Mouse (Mus musculus): ENCODE measurements around the gene Dcaf8.

Dcaf8 gene

GRCm38 (mm10) chr1:172198316-172198715 is 50.4 kb downstream of the Dcaf8 start:
- peak in 1 of 2 experiments; percentile 23 for DNase-seq

DNA sequence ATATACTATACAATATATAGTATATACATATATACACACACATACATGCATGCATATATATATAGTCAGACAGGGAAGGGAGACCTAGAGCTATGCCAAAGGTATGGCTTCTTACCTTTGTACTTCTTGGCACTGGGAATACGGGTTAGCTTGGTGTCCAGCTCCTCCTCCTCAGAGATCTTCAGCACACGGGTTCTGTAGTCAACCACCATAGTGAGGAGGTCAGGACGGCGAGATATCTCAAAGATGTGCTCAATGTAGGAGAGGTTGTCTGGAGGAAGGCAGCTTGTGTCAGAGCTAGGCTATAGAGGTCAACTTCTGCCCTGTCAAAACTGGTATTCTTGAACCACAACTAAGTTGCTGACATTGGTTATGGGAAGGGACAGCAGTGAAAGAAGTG is 51.1 kb downstream of the Dcaf8 start:
- DNase-seq: no peak

DNA sequence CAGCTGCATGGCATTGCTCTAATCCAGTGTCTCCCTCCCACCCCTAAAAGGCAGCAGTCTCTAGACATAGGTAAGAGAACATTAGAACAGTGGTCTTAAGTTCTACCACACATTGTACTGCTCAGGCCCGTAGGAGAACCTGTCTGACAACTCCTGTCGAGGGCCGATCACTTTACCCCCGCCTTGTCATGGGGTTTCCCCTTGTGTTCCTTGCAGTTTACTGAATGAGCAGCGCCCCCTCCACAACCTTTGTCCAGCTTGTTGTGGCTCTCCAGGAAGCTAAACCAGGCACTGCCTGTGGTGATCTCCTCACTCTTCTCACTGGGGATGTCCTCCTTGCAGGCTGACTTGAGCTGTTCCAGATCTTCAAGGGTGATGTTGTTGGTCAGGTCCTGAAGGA is 52.3 kb downstream of the Dcaf8 start:
- DNase-seq: no peak

DNA sequence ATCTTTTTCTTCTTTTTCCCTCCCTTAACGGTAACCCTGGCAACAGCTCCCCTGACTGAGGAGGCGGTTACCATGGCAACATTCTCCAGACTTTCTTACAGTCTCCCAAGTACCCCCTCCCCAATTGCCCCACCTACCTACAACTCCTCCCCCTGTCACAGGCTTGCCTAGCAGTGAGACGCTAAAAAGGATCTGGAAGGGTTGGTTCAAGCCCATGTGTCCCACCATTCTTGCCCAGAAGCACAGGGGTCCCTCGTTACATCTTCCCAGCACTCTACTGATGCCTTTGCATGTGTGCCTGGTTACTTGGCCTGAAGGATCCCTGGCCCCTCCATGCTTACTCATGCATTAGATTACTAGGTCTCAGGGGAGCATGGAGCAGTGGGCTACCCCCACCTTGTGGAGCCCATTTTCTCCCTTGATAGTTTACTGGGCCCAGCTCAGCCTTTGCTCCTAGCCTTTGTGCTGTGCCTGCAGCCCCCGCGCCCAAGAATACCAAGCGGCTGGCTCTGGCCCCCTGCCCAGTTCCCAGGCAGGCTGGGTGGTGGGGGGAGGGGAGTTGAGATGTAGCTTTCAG is 53.1 kb downstream of the Dcaf8 start:
- peak; percentile 56 to 69 for DNase-seq

DNA sequence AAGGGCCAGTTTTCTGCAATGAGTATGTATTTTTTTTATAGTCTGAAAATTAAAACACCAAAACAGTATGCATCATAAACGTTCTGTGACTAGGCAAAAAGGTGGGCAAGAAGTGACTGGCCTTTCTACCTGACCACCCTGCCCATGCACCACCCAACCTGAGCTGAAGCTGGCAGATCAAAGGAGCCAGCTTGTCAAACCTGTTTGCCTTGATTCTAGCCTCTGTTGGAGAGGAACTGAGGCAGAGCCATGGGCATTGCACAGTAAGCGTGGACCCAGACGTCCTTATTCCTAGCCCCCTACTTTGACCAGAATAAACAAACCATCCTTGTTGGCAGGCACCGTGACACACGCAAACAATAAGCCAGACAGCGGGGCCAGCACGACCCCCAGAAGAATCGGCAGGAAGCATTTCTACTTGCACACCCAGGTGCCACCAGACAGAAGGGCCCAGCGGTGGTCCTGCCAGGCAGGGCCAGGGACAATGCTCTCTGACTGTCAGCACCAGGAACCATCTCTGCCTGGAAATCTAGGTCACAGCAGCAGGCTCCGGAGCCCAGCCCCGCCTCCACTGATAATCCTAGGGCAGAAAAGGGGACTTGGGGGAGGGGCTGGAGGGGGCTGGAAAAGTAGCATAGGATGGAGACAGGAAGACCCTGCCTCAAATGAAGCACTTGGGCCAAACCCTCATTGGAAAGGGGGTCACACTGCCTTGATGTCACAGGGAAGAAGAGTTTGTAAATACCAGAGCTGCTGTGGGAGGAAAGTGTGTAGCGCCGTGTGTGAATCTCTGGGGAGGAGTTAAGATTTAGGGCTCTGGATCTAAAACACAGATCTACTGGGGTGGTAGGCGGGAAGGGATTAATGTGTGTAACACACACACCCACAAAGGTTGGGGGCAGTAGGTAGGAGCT is 54.3 kb downstream of the Dcaf8 start:
- peak; percentile 82 to 87 for DNase-seq

DNA sequence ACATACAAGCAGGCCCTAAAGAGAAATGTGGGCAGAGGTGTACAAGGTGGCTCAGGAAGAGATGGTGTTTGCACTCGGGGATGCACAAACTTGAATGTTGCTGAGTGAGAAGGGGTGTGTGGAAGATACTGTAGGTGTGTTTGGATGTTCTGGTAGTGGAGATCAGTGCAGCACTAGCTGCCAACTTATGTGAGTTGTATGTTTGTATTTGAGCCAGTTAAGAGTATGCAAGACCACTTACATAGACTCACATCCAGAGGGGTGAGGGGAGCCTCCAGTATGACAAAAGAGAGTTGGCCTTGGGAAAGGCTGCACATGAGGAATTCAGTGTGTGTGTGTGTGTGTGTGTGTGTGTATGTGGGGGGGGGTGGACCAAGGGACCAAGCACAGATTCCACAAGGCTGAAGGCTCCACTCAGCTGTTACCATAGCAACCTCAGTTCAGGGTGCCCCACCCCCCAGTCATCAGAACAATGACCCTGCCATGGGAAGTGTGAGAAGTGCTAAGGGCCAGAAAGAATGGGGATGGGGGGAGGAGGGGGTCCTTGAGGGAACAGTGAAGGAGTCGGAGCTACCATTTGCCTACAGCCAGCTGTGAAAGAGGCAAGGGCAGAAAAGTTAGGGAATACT is 55.1 kb downstream of the Dcaf8 start:
- peak in 1 of 2 experiments; percentile 32 for DNase-seq

- DNase-seq: peak in 1 of 2 experiments; percentile 31
Measured at GRCm38 (mm10) chr1:172203566-172203965, 55.7 kb downstream of the Dcaf8 start.

DNA sequence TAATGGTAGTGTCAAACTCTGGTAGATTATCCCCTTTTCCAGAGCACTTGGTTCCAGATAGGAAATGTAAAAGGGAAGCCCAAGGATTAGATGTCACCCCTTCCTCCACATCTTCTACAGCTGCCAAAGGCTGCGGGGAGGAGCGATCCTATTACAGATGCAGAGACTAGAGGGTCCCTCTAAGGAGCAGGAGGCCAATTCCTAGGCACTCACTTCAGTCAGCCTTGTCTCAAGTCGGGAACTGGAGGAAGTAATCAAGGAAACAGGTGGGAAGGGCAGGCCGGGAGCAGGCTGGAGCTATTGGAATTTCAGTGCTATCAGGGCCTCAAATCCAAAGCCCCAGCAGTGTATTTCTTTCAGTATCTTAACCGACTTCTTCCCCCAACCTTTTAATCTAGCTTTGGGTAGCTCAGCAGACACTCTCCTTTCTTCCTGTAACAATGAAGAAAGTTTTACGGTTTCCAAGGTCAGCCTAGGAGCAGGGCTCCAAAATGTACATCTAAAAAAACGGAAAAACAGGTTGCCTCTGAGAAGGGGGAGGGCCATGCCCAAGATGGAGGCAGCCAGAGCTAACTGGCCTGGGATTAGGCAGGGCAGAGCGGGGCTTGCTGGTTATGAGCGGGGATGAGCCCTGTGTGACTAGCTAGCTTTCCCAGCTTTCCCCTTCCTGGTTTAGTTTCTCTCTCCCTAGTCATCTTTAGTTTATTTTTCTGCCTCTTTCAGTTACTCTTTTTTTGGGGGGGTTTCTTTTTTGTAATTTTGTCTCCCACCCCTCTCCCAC is 56.3 kb downstream of the Dcaf8 start:
- DNase-seq: peak; percentile 47 to 51

DNA sequence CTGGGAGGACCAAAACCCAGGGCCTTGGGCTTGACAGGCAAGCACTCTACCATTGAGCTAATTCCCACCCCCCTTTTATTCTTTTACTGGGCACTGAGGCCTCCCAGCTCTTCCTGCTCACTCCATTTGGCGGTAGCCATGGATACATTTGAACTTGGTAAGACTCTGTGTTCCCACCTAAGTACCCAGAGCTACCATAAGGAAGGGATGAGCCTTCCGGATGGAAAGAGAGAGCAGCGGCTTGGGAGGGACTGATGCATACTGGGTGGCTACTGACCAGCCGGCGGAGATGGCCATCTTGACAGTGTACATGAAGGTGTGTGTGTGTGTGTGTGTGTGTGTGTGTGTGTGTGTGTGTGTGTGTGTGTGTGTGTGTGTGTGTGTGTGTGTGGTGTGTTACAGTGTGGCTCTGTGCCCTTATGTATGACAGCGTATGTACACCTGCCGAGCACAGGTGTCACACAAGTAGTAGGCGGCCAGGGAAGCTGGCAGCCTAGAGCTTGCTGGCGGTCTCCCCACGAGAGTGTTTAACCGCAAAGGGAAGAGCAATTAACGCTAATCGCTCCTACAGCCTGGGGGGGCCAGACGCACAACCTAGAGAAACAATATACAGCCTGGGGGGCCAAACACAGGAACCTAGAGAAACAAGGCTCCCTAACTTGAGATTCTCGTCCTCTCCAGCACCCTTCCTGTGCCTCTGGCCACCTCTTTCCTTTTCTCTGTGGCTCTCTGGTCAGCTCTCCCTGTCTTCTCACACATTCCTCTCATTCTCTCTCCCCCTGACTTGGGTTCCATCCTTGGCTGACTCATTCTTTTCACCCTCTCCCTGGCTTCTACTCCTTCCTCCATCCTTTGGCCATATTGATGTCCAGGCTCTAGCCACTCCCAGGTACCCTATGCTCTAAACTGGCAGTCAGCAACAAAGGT is 57.2 kb downstream of the Dcaf8 start:
- peak; percentile 66 to 75 for DNase-seq

DNA sequence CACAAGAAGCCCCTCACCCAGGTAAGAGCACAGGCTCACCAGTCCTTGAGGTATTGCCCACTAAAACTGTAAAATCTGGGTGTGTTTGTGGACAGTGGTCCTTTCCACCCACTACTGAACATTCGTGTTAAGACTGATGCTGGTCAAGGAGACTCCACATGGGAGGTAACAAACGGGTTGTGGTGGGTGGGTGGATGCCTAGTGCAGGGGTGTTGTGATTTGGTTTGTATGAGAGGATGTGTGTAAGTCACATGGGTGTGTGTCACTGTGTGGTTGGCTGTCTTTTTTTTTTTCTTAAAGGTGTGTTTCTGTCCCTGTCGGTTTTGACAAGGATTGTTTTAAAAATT is 57.8 kb downstream of the Dcaf8 start:
- peak in 1 of 2 experiments; percentile 51 for DNase-seq

- peak; percentile 90 to 92 for DNase-seq
Measured at GRCm38 (mm10) chr1:172206141-172206917, 58.4 kb downstream of the Dcaf8 start, which contains the start of gene Pea15a. Gene Pea15a (minus strand): TSS chr1:172206804.

DNA sequence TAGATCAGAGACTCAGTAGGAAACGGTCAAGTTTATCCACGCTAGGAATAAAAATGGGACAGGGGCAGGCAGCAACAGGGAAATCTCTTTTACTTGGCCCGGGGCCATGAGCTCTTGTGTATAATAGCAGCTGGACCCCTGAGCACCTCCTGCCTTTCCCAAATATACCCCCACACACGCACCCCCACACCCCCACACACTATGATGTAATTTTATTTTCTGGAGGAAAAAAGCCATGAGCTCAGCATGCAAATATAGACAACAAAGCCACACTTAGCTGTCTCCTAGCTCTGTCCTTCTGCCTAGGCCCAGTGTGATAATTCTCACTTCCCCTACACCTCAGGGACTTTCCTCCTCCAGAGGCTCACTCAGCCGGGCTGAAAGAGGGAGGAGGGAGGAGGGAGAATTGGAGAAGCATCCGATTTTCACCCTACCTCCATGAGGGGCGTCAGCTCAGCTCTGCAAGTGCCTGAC is 59.3 kb downstream of the Dcaf8 start:
- DNase-seq: peak; percentile 45 to 60

DNA sequence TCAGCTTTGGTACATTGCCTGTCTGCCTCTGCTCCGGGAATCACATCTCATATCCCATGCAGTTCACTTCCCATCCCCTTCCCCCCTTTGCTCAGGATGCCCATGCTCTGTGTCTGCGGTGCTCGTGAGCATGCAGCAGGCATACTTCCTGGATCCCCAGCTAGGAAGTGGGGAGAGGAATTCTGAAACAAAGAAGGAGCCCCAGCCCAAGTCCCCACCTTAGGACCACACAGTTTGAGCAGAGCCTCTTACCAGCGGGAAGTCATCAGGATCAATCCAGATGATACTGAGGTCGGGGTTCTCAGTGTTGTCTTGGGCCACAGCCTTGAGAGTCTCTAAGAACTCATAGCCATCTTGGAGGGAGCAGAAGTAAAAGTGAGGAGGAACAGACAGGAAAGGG is 64.9 kb downstream of the Dcaf8 start:
- DNase-seq: no peak

DNA sequence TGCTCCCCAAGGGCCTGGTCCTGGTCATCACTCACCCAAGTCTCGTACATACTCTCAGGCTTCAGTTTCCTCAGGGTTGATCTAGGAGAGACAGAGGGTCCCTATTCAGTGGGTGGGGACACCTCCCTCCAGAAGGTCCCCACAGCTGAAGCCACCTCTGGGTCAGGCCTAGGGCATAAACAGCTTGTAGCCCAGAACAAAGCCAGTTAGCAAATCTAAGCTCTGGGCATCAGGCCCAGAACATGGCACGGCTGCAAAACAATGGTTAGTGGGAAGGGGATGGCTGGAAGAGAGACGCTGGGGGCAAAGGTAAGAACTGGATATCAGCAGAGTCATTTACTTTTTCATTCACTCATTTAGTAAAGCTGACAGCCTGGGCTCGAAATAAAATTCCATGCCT is 65.9 kb downstream of the Dcaf8 start:
- no peak for DNase-seq

- no peak for DNase-seq
Measured at GRCm38 (mm10) chr1:172214748-172215147, 66.9 kb downstream of the Dcaf8 start.

DNA sequence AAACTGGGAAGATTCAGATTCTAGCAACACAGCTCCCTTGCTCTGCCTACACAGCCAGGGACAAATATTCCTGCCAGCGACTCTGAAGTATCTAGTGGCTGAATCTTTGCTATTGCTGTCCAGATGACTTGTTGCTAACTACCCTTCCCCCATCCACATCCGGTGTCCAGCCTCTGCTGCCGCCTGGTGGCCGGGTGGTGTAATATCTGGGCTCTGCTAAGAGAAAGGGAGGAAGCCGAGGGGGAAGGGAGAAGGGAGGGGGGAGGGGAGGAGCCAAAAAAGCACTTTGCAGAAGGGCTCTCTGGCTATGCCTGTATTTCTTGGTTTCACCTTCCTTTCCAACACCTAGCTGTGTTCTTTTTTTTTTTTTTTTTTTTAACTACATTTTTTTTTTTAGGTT is 69.3 kb downstream of the Dcaf8 start:
- DNase-seq: peak; percentile 85 to 91

- no peak for DNase-seq
Measured at GRCm38 (mm10) chr1:172218164-172218910, 70.5 kb downstream of the Dcaf8 start.

DNA sequence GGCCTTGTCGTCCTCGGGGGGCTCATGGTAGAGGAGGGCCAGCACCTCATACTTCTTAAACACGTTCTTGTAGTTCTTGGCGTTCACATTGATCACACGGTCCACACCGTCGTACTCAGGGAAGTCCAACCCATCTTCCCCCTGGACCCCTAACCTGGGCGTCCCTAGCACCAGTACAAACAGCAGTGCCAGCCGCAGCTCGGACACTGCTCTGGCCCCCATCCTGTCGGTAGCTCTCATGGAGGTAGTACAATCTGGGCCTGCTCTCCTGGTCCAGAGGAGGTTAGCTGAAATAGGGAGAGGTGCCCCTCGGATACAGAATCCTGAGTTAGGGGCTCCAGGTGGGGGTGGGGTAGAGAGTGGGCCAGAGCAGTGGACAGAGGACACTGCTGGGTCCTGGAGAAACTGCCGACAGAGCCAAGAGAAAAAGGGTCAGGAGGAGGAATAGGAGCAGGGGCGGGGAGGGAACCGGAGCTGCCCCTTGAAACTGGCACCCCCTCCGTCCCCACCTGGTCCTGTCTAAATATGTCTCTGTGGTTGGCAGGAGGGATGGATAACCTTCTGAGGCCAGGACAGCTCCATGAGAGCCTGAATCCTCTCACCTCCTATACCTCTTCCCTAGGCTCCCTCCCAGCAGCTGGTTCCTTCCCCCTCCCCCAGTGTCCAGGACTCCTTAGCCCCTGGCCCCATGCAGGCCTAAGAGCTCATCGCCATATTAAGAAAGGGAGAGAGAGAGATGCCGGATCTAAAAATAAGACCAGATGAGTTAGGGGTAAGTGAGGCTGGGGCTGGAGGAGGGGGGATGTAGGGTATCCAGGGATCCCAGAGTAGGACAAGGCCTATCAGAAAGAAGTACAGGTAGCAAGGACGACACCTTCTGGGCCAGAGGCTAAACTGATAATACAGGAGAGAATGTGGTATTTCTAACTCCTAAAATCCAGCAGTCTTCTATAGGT is 71.8 kb downstream of the Dcaf8 start, which contains the start of gene Casq1:
Gene Casq1, minus strand, starts transcription at position 418 of the 956 bp plus-strand sequence.
- DNase-seq: no peak

DNA sequence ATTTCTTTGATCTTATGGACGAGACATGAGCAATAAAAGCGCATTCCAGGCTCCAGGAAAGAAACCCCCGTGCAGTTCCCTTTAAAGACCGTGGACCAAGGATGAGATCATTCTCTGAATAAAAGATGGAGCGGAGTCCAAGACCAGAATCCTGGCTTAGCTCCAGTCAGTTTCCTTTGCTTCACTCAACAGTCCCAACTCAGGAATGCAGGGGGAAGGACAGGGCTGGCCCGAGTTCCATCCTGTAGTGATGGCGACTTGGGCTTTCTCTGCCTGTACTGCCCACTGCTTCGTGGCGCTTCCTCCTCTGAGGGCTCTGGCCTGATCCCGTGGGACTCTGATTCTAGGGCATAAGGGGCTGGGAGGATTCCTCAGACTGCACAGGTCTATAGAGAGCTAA is 72.5 kb downstream of the Dcaf8 start:
- no peak for DNase-seq

All from cerebellum, adult 18-20 months (tissue).